7 mouse cellular contexts compared by ENCODE assay signal in the genomic region with DNA sequence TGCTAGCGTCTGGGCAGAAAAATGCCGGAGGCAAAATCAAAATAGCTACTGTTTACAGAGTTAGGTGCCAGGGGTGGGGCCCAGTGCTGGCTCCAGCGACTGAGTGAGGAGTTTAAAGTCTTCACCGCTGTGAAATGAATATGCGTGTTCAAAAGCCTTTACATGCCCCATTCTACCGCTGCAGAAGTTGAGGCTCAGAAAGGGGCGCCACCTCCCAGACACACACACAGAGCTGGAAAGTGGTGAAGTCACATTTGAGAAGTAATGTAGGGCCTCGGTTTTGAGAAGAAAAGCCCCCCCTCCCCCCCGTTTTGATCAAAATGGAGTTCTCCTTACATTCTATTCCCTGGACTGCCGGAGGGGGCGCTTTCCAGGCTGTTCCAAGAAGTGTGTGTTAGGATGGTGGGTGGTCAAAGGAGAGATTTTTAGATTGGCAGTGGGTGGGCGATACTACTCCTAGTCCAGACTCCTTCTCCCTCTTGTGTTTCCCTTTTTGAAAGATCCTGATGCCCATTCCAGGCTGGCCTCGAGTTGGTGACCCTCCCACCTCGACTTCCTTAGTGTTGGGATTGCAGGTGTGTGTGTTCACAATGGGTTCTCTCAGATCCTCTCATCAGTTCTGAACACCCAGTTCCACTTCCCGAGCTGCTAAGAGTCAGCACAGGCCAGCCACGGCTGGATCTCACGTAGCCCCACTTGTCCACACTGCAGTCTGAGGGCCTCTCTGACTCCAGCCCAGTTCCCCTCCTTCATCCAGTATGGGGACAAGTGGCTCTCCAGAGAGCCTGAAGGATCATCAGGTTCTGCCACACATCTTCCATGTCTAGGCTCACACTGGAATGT.
DNase-seq lines count a peak whose midpoint lies in the region; ATAC-seq and TF ChIP-seq lines count a peak whose summit lies in the region.

No protein-coding gene starts in this region.

- no peak overlapping the region for H3K9ac ChIP-seq in hindbrain, embryonic 13.5 days
- no peak overlapping the region for H3K9ac ChIP-seq in lung, embryonic 14.5 days
- H3K9ac ChIP-seq in stomach, postnatal 0 days (ENCODE audit: low read length), result no peak overlapping the region

- H3K27ac ChIP-seq in testis, adult 2 months (ENCODE audit: control insufficient read depth, insufficient read depth, low read depth, low read length), result no peak overlapping the region
- H3K27ac ChIP-seq in hindbrain, embryonic 13.5 days, result no peak overlapping the region
- no peak overlapping the region for H3K27ac ChIP-seq in lung, embryonic 14.5 days (ENCODE audit: low read depth)
- no peak overlapping the region for H3K27ac ChIP-seq in stomach, postnatal 0 days (replicated peaks)

- no peaks in the 10 kb centered on the region for H3K36me3 ChIP-seq in testis, adult 2 months (ENCODE audit: control insufficient read depth, insufficient read depth, low read length)
- H3K36me3 ChIP-seq in hindbrain, embryonic 13.5 days, result 0 out of 2 replicates have a peak, but pooled peaks cover 3% of the 10 kb centered on the region
- no peaks in the 10 kb centered on the region for H3K36me3 ChIP-seq in lung, embryonic 14.5 days (ENCODE audit: insufficient read depth)
- no peaks in the 10 kb centered on the region for H3K36me3 ChIP-seq in stomach, postnatal 0 days (ENCODE audit: control insufficient read depth, insufficient read depth, low read length)

- H3K4me3 ChIP-seq in testis, adult 2 months (ENCODE audit: control insufficient read depth, low read depth, low read length), result no peak overlapping the region
- no peak overlapping the region for H3K4me3 ChIP-seq in hindbrain, embryonic 13.5 days
- H3K4me3 ChIP-seq in lung, embryonic 14.5 days (ENCODE audit: low read depth, low read length), result no peak overlapping the region
- peak overlapping the region; percentile 2; the same call in 1 of the 2 replicates for H3K4me3 ChIP-seq in stomach, postnatal 0 days (ENCODE audit: low read depth, low read length)

- DNase-seq in testis, postnatal 14 days (ENCODE audit: low spot score), result no peak
- peak; percentile 25 for DNase-seq in lung, embryonic 14.5 days
- DNase-seq in stomach, postnatal 0 days (ENCODE audit: low spot score), result peak; percentile 25
- DNase-seq in ovary, postnatal 14 days (ENCODE audit: low spot score), result no peak

- 24% methylated on average over 17 of the region's 17 CpGs for WGBS in hindbrain, embryonic 13.5 days
- 27% methylated on average over 17 of the region's 17 CpGs for WGBS in lung, embryonic 14.5 days
- 31% methylated on average over 15 of the region's 17 CpGs for WGBS in stomach, postnatal 0 days

- no peak for TF ChIP-seq EP300 in stomach, postnatal 0 days (optimal IDR thresholded peaks at IDR 0.05)

- peaks cover 2% of the 10 kb centered on the region; the same call in 1 of the 2 replicates for H3K27me3 ChIP-seq in testis, adult 2 months (ENCODE audit: control insufficient read depth, insufficient read depth, low read length)
- H3K27me3 ChIP-seq in hindbrain, embryonic 13.5 days, result peaks cover 56% of the 10 kb centered on the region
- peaks cover 42% of the 10 kb centered on the region for H3K27me3 ChIP-seq in lung, embryonic 14.5 days (ENCODE audit: insufficient read depth, low read length)
- H3K27me3 ChIP-seq in stomach, postnatal 0 days (ENCODE audit: control insufficient read depth, insufficient read depth, low read length), result peaks cover 7% of the 10 kb centered on the region

- peaks cover 14% of the 10 kb centered on the region for H3K4me1 ChIP-seq in testis, adult 2 months (ENCODE audit: control insufficient read depth, insufficient read depth, low read length)
- H3K4me1 ChIP-seq in hindbrain, embryonic 13.5 days (replicated peaks), result peaks cover 77% of the 10 kb centered on the region
- peaks cover 19% of the 10 kb centered on the region for H3K4me1 ChIP-seq in lung, embryonic 14.5 days (ENCODE audit: insufficient read depth)
- peaks cover 3% of the 10 kb centered on the region; the same call in 1 of the 2 replicates for H3K4me1 ChIP-seq in stomach, postnatal 0 days (replicated peaks; ENCODE audit: control insufficient read depth, insufficient read depth)

- peak overlapping the region; percentile 26 for H3K4me2 ChIP-seq in hindbrain, embryonic 13.5 days
- peak overlapping the region; percentile 39 for H3K4me2 ChIP-seq in lung, embryonic 14.5 days
- 0 out of 2 replicates have a peak overlapping the region, but pooled peaks have one; percentile 23 for H3K4me2 ChIP-seq in stomach, postnatal 0 days (replicated peaks; ENCODE audit: low read depth)

- TF ChIP-seq CTCF in testis, adult 2 months (IDR thresholded peaks at IDR 0.05; ENCODE audit: control insufficient read depth, insufficient read depth, insufficient replicate concordance, low read depth, low read length), result no peak
- peak; percentile 27; the same call in 1 of the 2 replicates for TF ChIP-seq CTCF in lung, embryonic 14.5 days (IDR thresholded peaks at IDR 0.05; ENCODE audit: low read depth)
- peak; percentile 44; the same call in 1 of the 2 replicates for TF ChIP-seq CTCF in stomach, postnatal 0 days (IDR thresholded peaks at IDR 0.05; ENCODE audit: low read depth)

- 0 out of 2 replicates have a peak, but pooled peaks have one; percentile 11 for TF ChIP-seq POLR2A in testis, adult 2 months (IDR thresholded peaks at IDR 0.05; ENCODE audit: control insufficient read depth, low read depth, low read length)

- H3K9me3 ChIP-seq in hindbrain, embryonic 13.5 days, result no peaks in the 10 kb centered on the region
- H3K9me3 ChIP-seq in lung, embryonic 14.5 days (ENCODE audit: low read depth, low read length), result no peaks in the 10 kb centered on the region
- H3K9me3 ChIP-seq in stomach, postnatal 0 days (ENCODE audit: control insufficient read depth, low read length), result no peaks in the 10 kb centered on the region

- no peak for ATAC-seq in hindbrain, embryonic 13.5 days (ENCODE audit: low FRiP score)
- no peak for ATAC-seq in lung, embryonic 14.5 days (ENCODE audit: insufficient read depth)
- ATAC-seq in stomach, postnatal 0 days (ENCODE audit: low FRiP score, low TSS enrichment), result peak; percentile 25; the same call in 1 of the 2 replicates
- ATAC-seq in frontal cortex, adult (ENCODE audit: low TSS enrichment), result no peak

Comparison
In these comparisons a context has a peak if more than half of its experiments do, and no peak if none do; other contexts are left out.
1. DNase-seq: peak in lung, embryonic 14.5 days (single experiment) and stomach, postnatal 0 days (single experiment); none in testis, postnatal 14 days (single experiment) and ovary, postnatal 14 days (single experiment).
2. Peak in every context shown above with its lines, with median percentiles within 50 percentile points of each other: H3K4me2 ChIP-seq.